Mouse (Mus musculus) liver, embryonic 11.5 days (tissue): Measurements from ENCODE around the gene Eno1. TPM values are rescaled to one million over a fixed set of nuclear protein-coding genes. Genes with fewer than 3 reads are reported as not detected.
A peak's percentile ranks its signal among the peaks of the same experiment; 100 is the strongest.

Experiments used
- ATAC-seq: fragments of 200-750 bp; cut with Nextera tagmentation; replicated peaks from 2 replicates; pipeline ENCODE4 v1.8.0; 2017; ENCODE audit warnings: moderate number of reproducible peaks, mild to moderate bottlenecking, moderate TSS enrichment, moderate library complexity; ENCODE audit not compliant: low FRiP score
- DNase-seq: peaks from one replicate; pipeline ENCODE4 v3.0.0-alpha.2; 2017; ENCODE audit warnings: low spot score
- H3K27ac ChIP-seq: fragments of 300-500 bp; sonication (generic); 2 replicates; pipeline ENCODE4 v1.5.1; 2014; ENCODE audit warnings: mild to moderate bottlenecking, low read depth, low read length, control low read depth
- H3K27me3 ChIP-seq: fragments of 300-500 bp; sonication (generic); replicated peaks from 2 replicates; pipeline ENCODE4 v1.6.1; 2014; ENCODE audit warnings: low read length, mixed read lengths; ENCODE audit not compliant: control insufficient read depth, insufficient read depth
- H3K36me3 ChIP-seq: fragments of 300-500 bp; sonication (generic); 2 replicates; pipeline ENCODE4 v1.6.1; 2014; ENCODE audit warnings: mild to moderate bottlenecking, low read length, moderate library complexity, mixed read lengths; ENCODE audit not compliant: control insufficient read depth, insufficient read depth
- H3K4me1 ChIP-seq: fragments of 300-500 bp; sonication (generic); replicated peaks from 2 replicates; pipeline ENCODE4 v1.6.1; 2014; ENCODE audit warnings: low read length, mixed read lengths; ENCODE audit not compliant: control insufficient read depth, insufficient read depth
- H3K4me2 ChIP-seq: fragments of 300-500 bp; sonication (generic); 2 replicates; pipeline ENCODE4 v1.6.1; 2014; ENCODE audit warnings: mild to moderate bottlenecking, control low read depth, moderate library complexity
- H3K4me3 ChIP-seq: fragments of 300-500 bp; sonication (generic); 2 replicates; pipeline ENCODE4 v1.5.1; 2014; ENCODE audit warnings: low read depth, low read length, control low read depth
- H3K9ac ChIP-seq: fragments of 300-500 bp; sonication (generic); 2 replicates; pipeline ENCODE4 v1.6.1; 2014; ENCODE audit warnings: low read depth, low read length, control low read depth
- H3K9me3 ChIP-seq: fragments of 300-500 bp; sonication (generic); 2 replicates; pipeline ENCODE4 v1.6.1; 2016; ENCODE audit warnings: low read length, inconsistent platforms, mixed read lengths; ENCODE audit not compliant: control insufficient read depth
- WGBS: fragments of 180-500 bp; shearing (Covaris S2); extraction: QIAGEN DNeasy Blood & Tissue Kit; methylation state at CpG from one replicate; pipeline ENCODE4 v1.1.7; 2014; 5-methylcytosine and 5-hydroxymethylcytosine counted together
- polyA plus RNA-seq: library from polyadenylated mRNA; unstranded; fragments of >200 nt; fragmentation: Nextera tagmentation; extraction: Ambion mirVana; gene quantifications from 2 replicates; pipeline ENCODE4 v1.2.1, GENCODE M21; 2014

Gene Eno1
- polyA plus RNA-seq, 1 experiment from 2014 or later = 2,392 TPM

DNA sequence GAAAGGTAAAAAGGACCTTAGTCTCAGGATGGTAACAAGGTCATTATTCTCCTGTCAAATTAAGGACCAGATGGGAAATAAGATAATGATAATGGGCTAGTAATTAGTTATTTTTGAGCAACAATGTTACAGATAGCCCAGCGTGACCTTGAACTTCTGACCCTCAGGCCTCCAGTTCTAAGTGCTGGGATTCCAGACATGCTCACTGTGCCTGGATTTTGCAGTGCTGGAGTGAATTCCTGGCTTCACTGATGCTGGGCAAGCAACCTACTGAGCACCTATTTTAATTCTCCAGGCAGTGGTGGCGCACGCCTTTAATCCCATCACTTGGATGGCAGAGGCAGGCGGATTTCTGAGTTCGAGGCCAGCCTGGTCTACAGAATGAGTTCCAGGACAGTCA is 26.8 kb upstream of the Eno1 start:
- H3K4me3 ChIP-seq = no peak overlapping the region
- no peaks in the 10 kb centered on the region; the same call in 1 of the 2 replicates for H3K27me3 ChIP-seq
- DNase-seq (no peak), ATAC-seq (no peak)
- H3K4me1 ChIP-seq = no peaks in the 10 kb centered on the region; the same call in 1 of the 2 replicates
- H3K4me2 ChIP-seq = no peak overlapping the region
- H3K27ac ChIP-seq = no peak overlapping the region
- 90% methylated on average over 5 of the region's 5 CpGs for WGBS
- no peaks in the 10 kb centered on the region for H3K9me3 ChIP-seq
- H3K9ac ChIP-seq = no peak overlapping the region
- H3K36me3 ChIP-seq = no peaks in the 10 kb centered on the region

GRCm38 (mm10) chr4:150210306-150210705 is 26.2 kb upstream of the Eno1 start:
- no peak for ATAC-seq
- no peaks in the 10 kb centered on the region; the same call in 1 of the 2 replicates for H3K4me1 ChIP-seq
- H3K27ac ChIP-seq = no peak overlapping the region
- no peaks in the 10 kb centered on the region for H3K27me3 ChIP-seq
- no peak for DNase-seq
- WGBS = 83% methylated on average over 8 of the region's 8 CpGs
- H3K36me3 ChIP-seq = no peaks in the 10 kb centered on the region
- no peak overlapping the region for H3K4me3 ChIP-seq
- H3K4me2 ChIP-seq = no peak overlapping the region
- H3K9me3 ChIP-seq = no peaks in the 10 kb centered on the region
- no peak overlapping the region for H3K9ac ChIP-seq

DNA sequence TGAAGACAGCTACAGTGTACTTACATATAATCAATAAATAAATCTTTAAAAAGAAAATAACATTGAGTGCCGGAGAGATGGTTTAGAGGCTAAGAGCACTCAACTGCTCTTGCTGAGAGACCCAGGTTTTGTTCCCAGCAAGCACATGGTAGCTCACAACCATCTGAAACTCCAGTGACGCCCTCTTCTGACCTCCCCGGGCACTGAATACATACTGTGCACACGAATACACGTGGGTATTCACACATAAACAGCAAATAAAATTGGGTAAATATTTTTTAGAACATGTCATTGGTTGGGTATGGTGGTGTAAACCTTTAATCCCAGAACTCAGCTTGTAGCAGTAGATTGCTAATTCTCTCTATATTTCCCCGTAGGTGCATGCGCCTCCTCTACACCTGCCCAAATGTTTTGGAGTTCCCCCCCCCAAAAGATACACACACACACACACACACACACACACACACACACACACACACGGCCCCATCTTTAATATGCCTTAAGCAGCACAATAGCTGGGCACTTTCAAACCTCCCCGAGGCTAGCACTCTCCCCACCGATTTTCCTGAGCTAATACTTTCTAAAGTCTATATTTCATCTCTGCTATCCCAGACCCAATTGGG is 24.5 kb upstream of the Eno1 start:
- Histone ChIP-seq H3K36me3 (no peaks in the 10 kb centered on the region), H3K27me3 (no peaks in the 10 kb centered on the region), H3K4me1 (no peaks in the 10 kb centered on the region; the same call in 1 of the 2 replicates), H3K9me3 (no peaks in the 10 kb centered on the region), H3K27ac (peak overlapping the region; percentile 36; the same call in 1 of the 2 replicates), H3K9ac (peak overlapping the region; percentile 58), H3K4me2 (peak overlapping the region; percentile 64), H3K4me3 (peak overlapping the region; percentile 43)
- DNase-seq (no peak), ATAC-seq (no peak; the same call in 1 of the 2 replicates)
- 49% methylated on average over 10 of the region's 10 CpGs for WGBS

DNA sequence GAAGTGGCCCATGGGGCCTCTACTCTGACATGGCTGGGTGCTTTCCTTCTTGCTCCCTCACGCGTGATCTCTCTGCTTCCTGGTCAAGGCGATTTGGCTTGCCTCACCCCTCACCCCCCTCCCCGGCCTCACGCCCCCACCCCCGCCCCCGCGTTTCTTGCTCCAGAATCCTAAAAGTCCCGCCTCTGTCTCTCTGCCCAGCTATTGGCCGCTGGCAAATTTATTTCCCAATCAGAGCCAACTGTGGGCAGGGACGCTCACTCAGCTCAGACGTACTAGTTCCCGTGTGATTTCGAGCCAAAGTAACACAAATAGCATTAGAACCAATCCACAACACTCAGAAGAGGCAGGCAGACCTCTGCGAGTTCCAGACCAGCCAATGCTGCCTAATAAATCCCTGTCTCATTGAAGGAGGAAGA is 24.0 kb upstream of the Eno1 start:
- peak overlapping the region; percentile 40; the same call in 1 of the 2 replicates for H3K27ac ChIP-seq
- H3K4me2 ChIP-seq = peak overlapping the region; percentile 64
- ATAC-seq (peak; percentile 88), DNase-seq (peak; percentile 74)
- H3K9me3 ChIP-seq = no peaks in the 10 kb centered on the region
- no peaks in the 10 kb centered on the region for H3K36me3 ChIP-seq
- peak overlapping the region; percentile 58 for H3K9ac ChIP-seq
- peak overlapping the region; percentile 43 for H3K4me3 ChIP-seq
- WGBS = under 1% methylated on average over 14 of the region's 15 CpGs
- H3K27me3 ChIP-seq = no peaks in the 10 kb centered on the region
- H3K4me1 ChIP-seq = peaks cover 3% of the 10 kb centered on the region

GRCm38 (mm10) chr4:150213910-150214309 is 22.6 kb upstream of the Eno1 start:
- Histone ChIP-seq H3K4me3 (no peak overlapping the region), H3K36me3 (no peaks in the 10 kb centered on the region), H3K27me3 (no peaks in the 10 kb centered on the region), H3K9me3 (no peaks in the 10 kb centered on the region), H3K27ac (no peak overlapping the region), H3K4me1 (peaks cover 4% of the 10 kb centered on the region), H3K4me2 (no peak overlapping the region), H3K9ac (no peak overlapping the region)
- no peak for ATAC-seq
- 36% methylated on average over 5 of the region's 5 CpGs for WGBS
- no peak for DNase-seq

DNA sequence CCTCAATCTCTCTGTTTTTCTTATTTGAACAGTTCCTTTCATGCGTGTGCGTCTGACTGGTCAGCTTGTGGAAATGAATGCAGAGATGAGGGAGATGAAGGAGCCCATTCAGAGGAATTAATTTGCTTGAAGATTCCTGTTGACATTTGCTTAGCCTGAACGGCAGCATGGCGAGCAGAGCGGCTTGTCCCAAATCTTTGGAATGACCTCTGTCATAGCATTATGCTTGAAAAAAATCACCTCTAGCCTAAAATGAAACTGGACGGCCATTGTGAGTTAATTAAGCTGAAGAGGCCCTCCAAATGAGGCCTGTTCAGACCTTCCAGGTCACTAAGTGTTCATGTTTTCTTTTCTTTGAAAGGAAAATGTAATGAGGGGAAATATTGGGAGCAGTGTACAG is 20.1 kb upstream of the Eno1 start:
- WGBS = 85% methylated on average over 6 of the region's 6 CpGs
- no peaks in the 10 kb centered on the region for H3K36me3 ChIP-seq

DNA sequence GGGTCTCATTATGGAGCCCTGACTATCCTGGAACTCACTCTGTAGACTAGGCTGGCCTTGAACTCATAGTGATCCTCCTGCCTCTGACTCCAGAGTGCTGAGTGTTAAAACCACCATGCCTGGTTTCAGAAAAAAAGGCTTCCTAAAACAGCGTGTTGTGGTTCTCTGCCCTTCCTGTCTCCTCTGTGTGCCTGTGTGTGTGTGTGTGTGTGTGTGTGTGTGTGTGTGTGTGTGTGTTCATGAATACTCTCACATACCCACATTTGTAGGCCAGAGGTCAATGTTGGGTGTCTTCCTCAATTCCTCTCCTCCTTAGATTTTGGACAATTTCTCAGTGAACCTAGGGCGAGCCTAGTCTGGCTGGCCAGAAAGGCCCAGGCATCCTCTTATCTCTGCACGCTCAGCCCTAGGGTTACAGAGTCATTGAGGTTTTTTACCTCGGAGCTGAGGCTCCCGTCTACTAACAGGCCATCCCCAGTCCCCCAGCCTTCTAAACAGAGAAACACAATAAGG is 19.4 kb upstream of the Eno1 start:
- Histone ChIP-seq H3K36me3 (no peaks in the 10 kb centered on the region), H3K4me1 (peaks cover 20% of the 10 kb centered on the region), H3K9me3 (no peaks in the 10 kb centered on the region), H3K4me2 (no peak overlapping the region), H3K27me3 (no peaks in the 10 kb centered on the region), H3K27ac (no peak overlapping the region; the same call in 1 of the 2 replicates), H3K4me3 (no peak overlapping the region), H3K9ac (no peak overlapping the region)
- 38% methylated on average over 5 of the region's 5 CpGs for WGBS
- DNase-seq (no peak), ATAC-seq (peak; percentile 30; the same call in 1 of the 2 replicates)

More for the DNA sequence above, 20.1 kb upstream of the Eno1 start:
- ATAC-seq (no peak), DNase-seq (no peak)
- Histone ChIP-seq H3K9me3 (no peaks in the 10 kb centered on the region), H3K4me1 (peaks cover 20% of the 10 kb centered on the region), H3K27ac (no peak overlapping the region), H3K4me3 (no peak overlapping the region), H3K4me2 (no peak overlapping the region), H3K27me3 (no peaks in the 10 kb centered on the region), H3K9ac (no peak overlapping the region)

DNA sequence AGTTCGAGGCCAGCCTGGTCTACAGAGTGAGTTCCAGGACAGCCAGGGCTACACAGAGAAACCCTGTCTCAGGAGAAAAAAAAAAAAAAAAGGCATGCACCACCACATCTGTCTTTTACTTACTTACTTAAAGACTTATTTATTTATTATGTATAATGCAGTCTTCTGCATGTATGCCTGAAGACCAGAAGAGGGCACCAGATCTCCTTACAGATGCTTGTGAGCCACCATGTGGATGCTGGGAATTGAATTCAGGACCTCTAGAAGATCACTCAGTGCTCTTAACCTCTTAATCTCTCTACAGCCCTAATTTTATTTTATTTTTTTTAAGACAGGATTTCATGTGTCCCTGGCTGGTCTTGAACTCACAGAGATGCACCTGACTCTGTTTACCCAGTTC is 18.6 kb upstream of the Eno1 start:
- Histone ChIP-seq H3K4me1 (peaks cover 20% of the 10 kb centered on the region), H3K9me3 (no peaks in the 10 kb centered on the region), H3K27ac (no peak overlapping the region), H3K4me3 (no peak overlapping the region), H3K9ac (no peak overlapping the region), H3K27me3 (no peaks in the 10 kb centered on the region), H3K36me3 (no peaks in the 10 kb centered on the region), H3K4me2 (no peak overlapping the region)
- 89% methylated on average over 1 of the region's 1 CpGs for WGBS
- ATAC-seq = no peak
- no peak for DNase-seq
